Mouse (Mus musculus): ENCODE results near the gene Rbfox3. TPM values are rescaled to one million over a fixed set of nuclear protein-coding genes. Genes with fewer than 3 reads are reported as not detected.

Gene Rbfox3
- polyA plus RNA-seq, 1 experiment from 2014 or later: 6.9 TPM

GRCm38 (mm10) chr11:118760296-118760988 lies 151.0 kb downstream of the Rbfox3 start:
- H3K4me3 ChIP-seq (ENCODE audit: low read depth, low read length): no peak overlapping the region
- H3K4me1 ChIP-seq (replicated peaks; ENCODE audit: control insufficient read depth, insufficient read depth, low read length): no peaks in the 10 kb centered on the region
- no peak overlapping the region for H3K27ac ChIP-seq (ENCODE audit: low read depth, low read length)
- H3K9me3 ChIP-seq (ENCODE audit: control insufficient read depth, low read length): no peaks in the 10 kb centered on the region
- no peak overlapping the region for H3K4me2 ChIP-seq (ENCODE audit: low read depth, low read length, severe bottlenecking)
- ATAC-seq (replicated peaks; ENCODE audit: low FRiP score): no peak
- WGBS: 85% methylated on average over 12 of the region's 12 CpGs
- no peak for DNase-seq (ENCODE audit: low spot score)
- no peaks in the 10 kb centered on the region for H3K36me3 ChIP-seq (ENCODE audit: control insufficient read depth, insufficient read depth, low read length)
- H3K27me3 ChIP-seq (ENCODE audit: control insufficient read depth, insufficient read depth, low read length): no peaks in the 10 kb centered on the region
- H3K9ac ChIP-seq (ENCODE audit: low read length): no peak overlapping the region

DNA sequence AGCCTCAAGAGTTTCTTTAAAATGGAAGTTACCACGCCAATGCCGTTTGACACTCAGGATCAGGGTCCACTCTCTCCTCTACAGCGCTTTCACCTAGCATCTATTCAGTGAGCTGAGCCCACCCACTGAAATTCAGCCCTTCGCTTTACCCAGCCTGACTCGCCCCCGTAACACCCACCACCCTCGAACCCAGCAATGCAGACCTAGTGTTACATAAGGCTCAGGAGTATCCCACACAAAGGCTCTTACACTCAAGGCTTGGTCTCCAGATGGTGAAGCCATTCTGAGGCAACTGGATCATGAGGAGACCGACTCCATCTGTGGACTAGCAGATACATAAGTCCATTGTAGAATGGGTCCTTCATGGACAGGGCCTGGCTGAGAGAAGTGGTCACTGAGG lies 152.2 kb downstream of the Rbfox3 start:
- Histone ChIP-seq H3K9ac (ENCODE audit: low read length) (no peak overlapping the region), H3K36me3 (ENCODE audit: control insufficient read depth, insufficient read depth, low read length) (no peaks in the 10 kb centered on the region), H3K9me3 (ENCODE audit: control insufficient read depth, low read length) (no peaks in the 10 kb centered on the region), H3K4me1 (replicated peaks; ENCODE audit: control insufficient read depth, insufficient read depth, low read length) (no peaks in the 10 kb centered on the region), H3K4me2 (ENCODE audit: low read depth, low read length, severe bottlenecking) (no peak overlapping the region), H3K27me3 (ENCODE audit: control insufficient read depth, insufficient read depth, low read length) (no peaks in the 10 kb centered on the region), H3K4me3 (ENCODE audit: low read depth, low read length) (no peak overlapping the region), H3K27ac (ENCODE audit: low read depth, low read length) (no peak overlapping the region)
- DNase-seq (ENCODE audit: low spot score) (no peak), ATAC-seq (replicated peaks; ENCODE audit: low FRiP score) (no peak)
- 89% methylated on average over 8 of the region's 8 CpGs for WGBS

DNA sequence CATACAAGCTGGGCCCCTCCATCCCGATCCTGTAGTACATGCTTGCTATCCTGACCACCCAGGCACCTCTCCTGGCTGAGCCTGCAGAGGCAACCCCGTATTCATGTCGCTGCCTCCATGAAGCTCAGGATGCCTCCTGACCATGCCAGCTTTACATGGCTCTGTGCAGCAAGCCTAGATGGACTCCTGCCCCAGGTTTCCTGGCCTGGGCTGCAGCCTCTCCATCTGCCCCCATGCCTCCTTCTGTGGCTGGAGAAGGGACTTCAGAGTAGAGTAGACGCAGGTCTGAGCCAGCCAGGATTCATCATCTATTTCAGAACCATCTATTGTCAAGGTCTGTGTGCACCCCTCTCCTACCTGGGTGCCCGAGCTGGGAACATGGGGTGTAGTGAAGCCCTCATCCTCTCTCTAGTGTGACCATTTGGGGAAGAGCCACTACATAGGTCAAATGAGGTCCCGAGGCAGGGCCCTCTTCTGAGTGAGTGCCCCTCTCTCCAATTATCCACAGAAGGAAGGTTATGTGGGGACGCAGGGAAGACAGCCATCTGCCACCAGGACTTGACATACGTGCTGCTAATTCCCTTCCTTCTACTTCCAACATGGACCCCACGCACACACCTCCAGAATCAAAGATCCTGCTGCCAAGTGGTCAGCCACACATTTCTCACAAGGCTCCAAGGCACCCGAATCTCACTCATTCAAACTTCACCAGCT lies 153.0 kb downstream of the Rbfox3 start:
- ATAC-seq (replicated peaks; ENCODE audit: low FRiP score): no peak

GRCm38 (mm10) chr11:118757488-118757887 lies 153.9 kb downstream of the Rbfox3 start:
- no peak overlapping the region for H3K4me2 ChIP-seq (ENCODE audit: low read depth, low read length, severe bottlenecking)
- H3K36me3 ChIP-seq (ENCODE audit: control insufficient read depth, insufficient read depth, low read length): no peaks in the 10 kb centered on the region
- no peaks in the 10 kb centered on the region for H3K4me1 ChIP-seq (replicated peaks; ENCODE audit: control insufficient read depth, insufficient read depth, low read length)
- H3K9me3 ChIP-seq (ENCODE audit: control insufficient read depth, low read length): no peaks in the 10 kb centered on the region
- ATAC-seq (replicated peaks; ENCODE audit: low FRiP score) (no peak), DNase-seq (ENCODE audit: low spot score) (no peak)
- H3K27ac ChIP-seq (ENCODE audit: low read depth, low read length): no peak overlapping the region
- no peaks in the 10 kb centered on the region for H3K27me3 ChIP-seq (ENCODE audit: control insufficient read depth, insufficient read depth, low read length)
- no peak overlapping the region for H3K4me3 ChIP-seq (ENCODE audit: low read depth, low read length)
- WGBS: 80% methylated on average over 1 of the region's 1 CpGs
- no peak overlapping the region for H3K9ac ChIP-seq (ENCODE audit: low read length)

More for the DNA sequence above, 153.0 kb downstream of the Rbfox3 start:
- no peaks in the 10 kb centered on the region for H3K4me1 ChIP-seq (replicated peaks; ENCODE audit: control insufficient read depth, insufficient read depth, low read length)
- H3K27ac ChIP-seq (ENCODE audit: low read depth, low read length): no peak overlapping the region
- H3K9me3 ChIP-seq (ENCODE audit: control insufficient read depth, low read length): no peaks in the 10 kb centered on the region
- no peaks in the 10 kb centered on the region for H3K27me3 ChIP-seq (ENCODE audit: control insufficient read depth, insufficient read depth, low read length)
- 87% methylated on average over 10 of the region's 10 CpGs for WGBS
- no peak overlapping the region for H3K4me3 ChIP-seq (ENCODE audit: low read depth, low read length)
- no peak for DNase-seq (ENCODE audit: low spot score)
- H3K9ac ChIP-seq (ENCODE audit: low read length): no peak overlapping the region
- H3K36me3 ChIP-seq (ENCODE audit: control insufficient read depth, insufficient read depth, low read length): no peaks in the 10 kb centered on the region
- H3K4me2 ChIP-seq (ENCODE audit: low read depth, low read length, severe bottlenecking): no peak overlapping the region

DNA sequence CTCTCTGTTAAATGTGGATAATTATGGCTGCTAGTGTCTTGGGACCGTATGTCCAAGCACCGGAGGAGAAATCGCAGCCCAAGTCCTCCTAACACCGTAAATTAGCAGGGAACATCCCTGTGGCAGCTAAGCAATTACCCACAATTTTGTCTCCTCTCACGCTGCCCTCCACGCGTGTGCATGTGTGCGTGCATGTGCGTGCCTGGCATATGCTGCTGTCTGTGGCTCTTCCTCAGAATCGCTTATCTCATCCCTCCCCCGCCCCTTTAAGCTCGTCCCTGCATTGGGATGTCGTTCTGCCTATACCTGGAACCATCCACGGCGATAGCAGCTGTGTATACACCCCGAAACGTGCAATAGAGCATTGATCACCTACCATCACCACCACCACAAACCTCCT lies 156.4 kb downstream of the Rbfox3 start:
- Histone ChIP-seq H3K27me3 (ENCODE audit: control insufficient read depth, insufficient read depth, low read length) (no peaks in the 10 kb centered on the region), H3K9me3 (ENCODE audit: control insufficient read depth, low read length) (no peaks in the 10 kb centered on the region), H3K27ac (ENCODE audit: low read depth, low read length) (no peak overlapping the region), H3K36me3 (ENCODE audit: control insufficient read depth, insufficient read depth, low read length) (no peaks in the 10 kb centered on the region), H3K4me3 (ENCODE audit: low read depth, low read length) (no peak overlapping the region), H3K9ac (ENCODE audit: low read length) (no peak overlapping the region), H3K4me2 (ENCODE audit: low read depth, low read length, severe bottlenecking) (no peak overlapping the region), H3K4me1 (replicated peaks; ENCODE audit: control insufficient read depth, insufficient read depth, low read length) (0 out of 2 replicates have a peak, but pooled peaks cover 3% of the 10 kb centered on the region)
- no peak for DNase-seq (ENCODE audit: low spot score)
- 85% methylated on average over 17 of the region's 17 CpGs for WGBS
- no peak for ATAC-seq (replicated peaks; ENCODE audit: low FRiP score)

GRCm38 (mm10) chr11:118754535-118754934 lies 156.9 kb downstream of the Rbfox3 start:
- Histone ChIP-seq H3K27me3 (ENCODE audit: control insufficient read depth, insufficient read depth, low read length) (no peaks in the 10 kb centered on the region), H3K27ac (ENCODE audit: low read depth, low read length) (no peak overlapping the region), H3K9me3 (ENCODE audit: control insufficient read depth, low read length) (no peaks in the 10 kb centered on the region), H3K9ac (ENCODE audit: low read length) (no peak overlapping the region), H3K4me2 (ENCODE audit: low read depth, low read length, severe bottlenecking) (no peak overlapping the region), H3K4me1 (replicated peaks; ENCODE audit: control insufficient read depth, insufficient read depth, low read length) (0 out of 2 replicates have a peak, but pooled peaks cover 3% of the 10 kb centered on the region), H3K4me3 (ENCODE audit: low read depth, low read length) (no peak overlapping the region), H3K36me3 (ENCODE audit: control insufficient read depth, insufficient read depth, low read length) (no peaks in the 10 kb centered on the region)
- DNase-seq (ENCODE audit: low spot score): no peak
- ATAC-seq (replicated peaks; ENCODE audit: low FRiP score): no peak
- 71% methylated on average over 4 of the region's 4 CpGs for WGBS

DNA sequence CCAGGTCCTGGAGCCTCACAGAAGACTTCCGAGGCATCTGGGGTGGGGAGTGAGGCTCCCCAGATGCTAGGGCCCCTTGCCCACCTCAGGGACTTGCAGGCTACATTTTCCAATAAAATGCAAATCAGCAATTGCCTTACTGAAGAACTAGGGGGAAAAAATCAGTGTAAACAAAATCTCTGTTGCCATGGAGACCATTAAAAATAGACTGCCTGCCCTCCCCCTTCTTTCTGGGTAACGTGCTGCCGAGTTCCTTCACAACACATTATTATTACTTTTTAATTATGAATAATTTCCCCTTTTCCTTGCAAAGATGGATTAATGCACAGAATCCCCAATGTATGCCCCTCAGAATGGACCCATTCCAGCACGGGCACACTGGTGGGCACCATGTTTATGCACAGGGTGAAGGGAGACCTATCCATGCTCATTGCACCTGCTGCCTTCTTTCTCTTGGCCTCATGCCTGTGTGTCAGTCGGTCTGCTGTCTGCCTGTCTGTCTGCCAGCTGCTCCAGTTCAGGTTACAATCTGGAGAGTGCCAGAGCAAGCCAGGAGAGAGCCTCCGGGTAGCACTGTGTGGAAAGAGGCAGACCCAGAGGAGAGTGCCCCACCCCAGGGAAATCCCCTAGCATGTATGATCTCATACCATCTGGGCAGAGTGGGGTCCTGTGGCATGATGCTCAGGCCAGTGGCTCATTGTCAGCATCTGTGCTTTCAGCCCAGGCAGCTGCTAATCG lies 159.3 kb downstream of the Rbfox3 start:
- H3K27me3 ChIP-seq (ENCODE audit: control insufficient read depth, insufficient read depth, low read length): no peaks in the 10 kb centered on the region
- no peaks in the 10 kb centered on the region for H3K9me3 ChIP-seq (ENCODE audit: control insufficient read depth, low read length)
- 0 out of 2 replicates have a peak, but pooled peaks cover 3% of the 10 kb centered on the region for H3K4me1 ChIP-seq (replicated peaks; ENCODE audit: control insufficient read depth, insufficient read depth, low read length)
- DNase-seq (ENCODE audit: low spot score): no peak
- no peak overlapping the region for H3K27ac ChIP-seq (ENCODE audit: low read depth, low read length)
- H3K4me3 ChIP-seq (ENCODE audit: low read depth, low read length): no peak overlapping the region
- no peak overlapping the region for H3K4me2 ChIP-seq (ENCODE audit: low read depth, low read length, severe bottlenecking)
- no peak for ATAC-seq (replicated peaks; ENCODE audit: low FRiP score)
- H3K9ac ChIP-seq (ENCODE audit: low read length): no peak overlapping the region
- WGBS: 71% methylated on average over 7 of the region's 7 CpGs
- no peaks in the 10 kb centered on the region for H3K36me3 ChIP-seq (ENCODE audit: control insufficient read depth, insufficient read depth, low read length)

GRCm38 (mm10) chr11:118750745-118751330 lies 160.6 kb downstream of the Rbfox3 start:
- Histone ChIP-seq H3K4me3 (ENCODE audit: low read depth, low read length) (no peak overlapping the region), H3K4me1 (replicated peaks; ENCODE audit: control insufficient read depth, insufficient read depth, low read length) (0 out of 2 replicates have a peak, but pooled peaks cover 3% of the 10 kb centered on the region), H3K9ac (ENCODE audit: low read length) (no peak overlapping the region), H3K27me3 (ENCODE audit: control insufficient read depth, insufficient read depth, low read length) (no peaks in the 10 kb centered on the region), H3K36me3 (ENCODE audit: control insufficient read depth, insufficient read depth, low read length) (no peaks in the 10 kb centered on the region), H3K27ac (ENCODE audit: low read depth, low read length) (no peak overlapping the region), H3K4me2 (ENCODE audit: low read depth, low read length, severe bottlenecking) (no peak overlapping the region), H3K9me3 (ENCODE audit: control insufficient read depth, low read length) (no peaks in the 10 kb centered on the region)
- WGBS: 82% methylated on average over 11 of the region's 11 CpGs
- ATAC-seq (replicated peaks; ENCODE audit: low FRiP score) (no peak), DNase-seq (ENCODE audit: low spot score) (no peak)

All from forebrain, embryonic 11.5 days (tissue).